Mouse (Mus musculus) CD8-positive naive resting alpha-beta T cell, adult 2 months (primary cell): ENCODE measurements around the gene Mapk9.
"Not testable (repeated sequence)": the region's sequence is repeated elsewhere in the genome, so short reads cannot be mapped to it uniquely, and the experiment has no call there.

Experiments
- DNase-seq, 2 experiments: peaks; one replicate each; pipeline ENCODE4 v3.0.0; 2022; ENCODE audit warnings: low read depth in 2 of 2, low spot score in 2 of 2

Gene Mapk9

GRCm38 (mm10) chr11:49846401-49847070 is at the start of gene Mapk9:
Mapk9 (plus strand) TSS chr11:49846751.
- DNase-seq, result peak; percentile 95 to 97

- no peak for DNase-seq
Observed at GRCm38 (mm10) chr11:49798931-49799330, 47.6 kb upstream of the Mapk9 start.

- no peak for DNase-seq
Observed at GRCm38 (mm10) chr11:49801516-49801915, 45.0 kb upstream of the Mapk9 start.

- DNase-seq, result no peak
Observed at GRCm38 (mm10) chr11:49803801-49804200, 42.8 kb upstream of the Mapk9 start.

GRCm38 (mm10) chr11:49806218-49806617 is 40.3 kb upstream of the Mapk9 start:
- no peak for DNase-seq

- DNase-seq, result no peak
Observed at GRCm38 (mm10) chr11:49808946-49809345, 37.6 kb upstream of the Mapk9 start.

- not testable (repeated sequence) for DNase-seq
Observed at GRCm38 (mm10) chr11:49810696-49811095, 35.9 kb upstream of the Mapk9 start.

GRCm38 (mm10) chr11:49811099-49811541 is 35.4 kb upstream of the Mapk9 start:
- no peak for DNase-seq

DNA sequence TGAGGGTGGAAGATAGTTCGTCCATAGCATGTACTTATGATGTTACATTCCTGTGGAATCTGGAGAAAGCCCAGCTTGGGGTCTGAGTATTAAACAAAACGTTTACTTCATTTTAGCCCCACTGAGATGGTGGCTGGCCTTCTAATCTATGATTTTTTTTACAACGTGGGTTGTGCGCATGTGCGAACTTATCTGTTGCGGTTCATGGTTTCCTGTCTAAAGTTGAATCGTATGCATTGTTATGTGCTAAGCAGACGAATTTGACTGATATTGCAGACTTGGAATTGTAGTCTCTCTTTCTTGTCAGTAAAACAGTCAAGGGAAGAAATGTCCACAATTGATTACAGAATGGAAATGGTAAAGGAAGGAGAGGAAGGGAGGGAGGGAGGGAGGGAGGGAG is 34.7 kb upstream of the Mapk9 start:
- DNase-seq, result peak; percentile 7 to 19

DNA sequence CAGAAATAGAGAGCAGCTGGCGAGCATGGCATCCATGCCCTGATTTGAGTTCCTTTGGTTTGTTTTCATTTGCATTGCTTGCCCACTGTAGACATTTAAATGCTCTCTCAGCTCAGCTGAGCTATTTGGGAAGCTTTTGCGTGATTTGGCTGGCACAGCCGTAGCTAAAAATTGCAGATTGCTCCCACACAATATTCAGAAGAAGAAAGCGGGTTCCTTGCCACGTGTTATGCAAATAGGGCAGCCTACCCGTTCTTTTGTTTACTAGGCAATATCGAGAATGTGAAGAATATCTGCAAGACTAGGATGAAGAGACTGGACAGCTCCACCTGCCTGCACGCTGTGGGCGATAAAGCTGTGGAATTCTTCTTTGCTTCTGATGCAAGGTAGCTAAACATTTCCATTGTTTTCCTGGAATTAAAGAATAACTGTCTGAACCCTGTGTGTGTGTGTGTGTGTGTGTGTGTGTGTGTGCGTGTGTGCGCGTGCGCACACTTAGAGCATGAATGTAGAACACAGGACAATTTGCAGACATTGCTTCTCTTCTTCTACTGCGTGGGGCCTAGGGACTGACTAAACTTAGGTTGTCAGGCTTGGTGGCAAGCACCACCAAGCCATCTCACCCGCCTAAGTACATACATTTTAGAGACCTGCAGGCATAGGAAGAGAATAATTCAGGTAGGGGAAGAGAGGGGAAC is 27.5 kb upstream of the Mapk9 start:
- DNase-seq, result no peak

DNA sequence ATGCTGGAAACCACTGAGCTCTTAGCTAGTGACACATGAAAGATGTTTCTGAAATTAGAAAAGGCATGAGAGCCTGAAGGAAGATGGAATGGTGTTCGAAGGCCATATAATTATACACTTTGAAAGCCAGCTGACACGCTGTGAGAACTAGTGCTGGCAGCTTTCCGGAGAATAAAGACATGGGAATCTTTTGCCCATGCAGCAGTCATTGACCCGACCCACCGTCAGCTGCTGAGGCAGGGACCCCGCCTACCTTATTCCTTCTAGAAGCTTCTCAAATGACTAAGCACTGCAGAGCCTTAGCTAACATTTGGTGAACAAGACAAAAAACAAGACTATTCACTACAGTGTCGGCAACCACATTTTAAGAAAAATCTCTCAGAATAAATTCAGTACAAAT is 26.9 kb upstream of the Mapk9 start:
- DNase-seq, result no peak

DNA sequence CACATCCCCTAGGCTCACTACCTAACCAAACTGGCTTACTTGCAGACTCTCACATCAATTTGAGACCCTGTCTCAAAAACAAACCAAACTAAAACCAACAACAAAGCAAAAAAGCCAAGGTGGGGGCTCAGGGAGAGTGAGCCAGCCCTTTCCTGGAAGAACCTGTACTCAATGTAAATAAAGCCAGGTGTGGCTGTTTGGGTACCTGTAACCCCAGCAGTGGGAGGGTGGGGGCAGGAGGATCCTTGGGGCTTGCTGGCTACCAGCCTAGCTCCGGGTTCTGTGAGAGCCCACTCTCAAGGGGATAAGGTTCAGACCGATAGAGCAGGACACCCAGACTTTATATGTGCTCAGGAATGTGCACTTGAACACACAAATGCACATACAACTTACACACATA is 25.6 kb upstream of the Mapk9 start:
- no peak for DNase-seq

GRCm38 (mm10) chr11:49821546-49821945 is 25.0 kb upstream of the Mapk9 start:
- DNase-seq, result no peak

DNA sequence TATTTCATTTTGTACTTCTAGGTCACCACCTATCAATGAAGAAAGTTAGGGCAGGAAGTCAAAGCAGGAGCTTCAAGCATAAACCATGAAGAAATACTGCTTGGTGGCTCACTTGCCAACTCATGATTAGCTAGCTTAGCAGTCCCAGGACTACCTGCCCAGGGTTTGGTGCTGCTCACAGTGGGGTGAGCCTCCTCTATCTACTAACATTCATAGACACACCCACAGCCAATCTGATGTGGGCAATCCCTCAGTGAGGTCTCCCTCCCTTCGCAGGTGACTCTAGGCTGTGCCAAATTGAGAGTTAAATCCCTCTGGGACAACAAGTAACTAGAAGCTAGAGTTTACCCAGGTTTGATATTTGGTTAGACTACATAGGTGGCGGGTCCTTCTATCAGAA is 24.2 kb upstream of the Mapk9 start:
- no peak for DNase-seq

DNA sequence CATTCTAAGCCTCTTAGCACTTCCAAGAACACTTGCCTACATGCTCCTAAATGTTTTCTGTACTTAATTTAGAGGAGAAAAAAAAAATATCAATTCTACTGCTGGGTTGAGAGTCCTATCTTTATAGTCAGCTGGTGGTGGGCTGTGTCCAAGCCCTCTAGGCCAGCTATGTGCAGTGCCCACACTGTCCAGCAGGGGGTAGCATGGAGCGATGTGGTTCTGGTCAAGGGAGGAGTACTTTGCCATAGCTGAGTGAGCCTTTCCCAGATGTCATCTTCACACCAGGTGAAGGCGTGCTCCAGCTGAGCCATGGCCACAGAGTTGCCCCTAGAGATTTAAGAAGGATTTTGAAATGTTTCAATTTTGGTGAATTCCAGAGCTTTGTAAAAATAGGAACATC is 21.7 kb upstream of the Mapk9 start:
- DNase-seq, result peak; percentile 68 to 77

DNA sequence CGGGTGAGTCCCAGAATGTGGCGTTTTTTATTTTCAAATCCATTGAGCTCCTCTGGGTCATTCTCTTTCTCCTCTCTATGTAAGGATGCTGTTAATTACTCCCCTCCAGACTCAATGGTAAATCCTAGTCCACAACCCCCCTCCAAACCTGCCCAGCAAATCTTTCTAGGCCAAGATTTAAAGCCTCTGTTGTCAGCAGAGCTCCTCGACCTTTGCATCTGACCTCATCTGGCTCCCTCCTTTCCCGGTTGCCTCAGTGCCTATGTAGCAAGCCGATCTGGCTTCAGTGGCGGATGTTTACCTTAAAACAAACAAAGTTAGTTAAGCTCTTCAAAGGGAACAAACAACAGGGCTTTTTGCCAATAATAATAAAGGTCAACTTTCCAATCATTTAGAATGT is 19.3 kb upstream of the Mapk9 start:
- DNase-seq, result no peak

- no peak for DNase-seq
Observed at GRCm38 (mm10) chr11:49829176-49829745, 17.3 kb upstream of the Mapk9 start.

- DNase-seq, result no peak
Observed at GRCm38 (mm10) chr11:49831980-49832379, 14.6 kb upstream of the Mapk9 start.

- DNase-seq, result no peak
Observed at GRCm38 (mm10) chr11:49832962-49833361, 13.6 kb upstream of the Mapk9 start.

GRCm38 (mm10) chr11:49834248-49834647 is 12.3 kb upstream of the Mapk9 start:
- no peak for DNase-seq

DNA sequence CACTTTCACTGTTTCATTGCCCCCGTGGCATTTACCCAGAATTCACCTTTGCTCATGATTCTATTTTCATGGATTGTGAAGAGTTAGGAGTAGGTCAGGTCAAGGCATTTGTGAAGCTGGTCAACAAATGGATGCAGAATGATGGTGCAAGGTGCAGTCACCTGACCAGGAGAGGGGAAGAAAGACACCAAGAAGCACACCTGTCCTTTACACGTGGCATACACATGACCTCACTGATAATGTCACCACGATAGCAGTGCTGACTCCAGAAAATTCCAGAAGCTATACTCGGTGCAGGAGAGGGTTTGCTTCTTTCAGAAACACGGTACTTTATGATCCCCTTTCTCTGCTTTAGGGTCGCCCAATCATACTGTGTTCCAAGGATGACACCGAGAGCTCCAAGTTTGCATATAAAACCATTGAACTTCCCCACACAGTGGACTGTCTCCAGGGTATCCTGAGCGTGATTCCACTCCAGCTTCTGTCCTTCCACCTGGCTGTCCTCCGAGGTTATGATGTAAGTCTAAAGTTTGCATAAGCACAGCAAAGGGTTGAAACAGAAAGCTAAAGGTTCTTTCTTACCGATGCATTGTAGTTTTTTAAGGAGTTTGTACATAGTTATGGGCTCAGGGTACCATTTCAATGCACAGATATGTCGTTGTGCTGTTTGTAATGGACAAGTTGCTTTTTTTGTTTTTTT is 11.1 kb upstream of the Mapk9 start:
- DNase-seq, result no peak
